Mouse (Mus musculus) heart, postnatal 0 days (tissue): ENCODE measurements around the gene Relch.

Experiments used
- CTCF ChIP-seq: IDR thresholded peaks from 2 replicates; pipeline ENCODE4 v1.5.1; 2016; ENCODE audit warnings: antibody characterized with exemption, control low read depth, low read depth
- EP300 ChIP-seq: IDR thresholded peaks from 2 replicates; pipeline ENCODE4 v1.6.1; 2016; ENCODE audit warnings: antibody characterized with exemption, low read depth

- TF ChIP-seq CTCF (no peak), EP300 (no peak)
These were observed 123.2 kb downstream of the Relch start for GRCm38 (mm10) chr1:105786731-105787357.
